Mouse (Mus musculus): ENCODE measurements around the gene Alyref. TPM values are rescaled to one million over a fixed set of nuclear protein-coding genes. Genes with fewer than 3 reads are reported as not detected.
A peak's percentile ranks its signal among the peaks of the same experiment; 100 is the strongest.

Gene Alyref
- polyA plus RNA-seq, 1 experiment from 2014 or later: 237 TPM

- WGBS: under 1% methylated on average over 99 of the region's 116 CpGs
Observed at GRCm38 (mm10) chr11:120632559-120633519, 34.7 kb upstream of the Alyref start.

GRCm38 (mm10) chr11:120631726-120632448 is 33.7 kb upstream of the Alyref start:
- no peak for DNase-seq (ENCODE audit: low spot score)
- no peak for ATAC-seq (ENCODE audit: low FRiP score)
- Histone ChIP-seq H3K27me3 (ENCODE audit: control insufficient read depth, insufficient read depth, low read length) (no peaks in the 10 kb centered on the region), H3K4me2 (replicated peaks) (peak overlapping the region; percentile 94), H3K4me1 (replicated peaks; ENCODE audit: control insufficient read depth, insufficient read depth, low read length) (peaks cover 33% of the 10 kb centered on the region), H3K36me3 (replicated peaks; ENCODE audit: control insufficient read depth, insufficient read depth) (peaks cover 21% of the 10 kb centered on the region), H3K9me3 (ENCODE audit: control insufficient read depth, low read length) (no peaks in the 10 kb centered on the region), H3K9ac (peak overlapping the region; percentile 90), H3K27ac (peak overlapping the region; percentile 89; the same call in 1 of the 2 replicates), H3K4me3 (replicated peaks; ENCODE audit: low read length) (peak overlapping the region; percentile 89)
- WGBS: 74% methylated on average over 4 of the region's 4 CpGs

More at GRCm38 (mm10) chr11:120632559-120633519, 34.7 kb upstream of the Alyref start:
- H3K9me3 ChIP-seq (ENCODE audit: control insufficient read depth, low read length): no peaks in the 10 kb centered on the region
- H3K4me3 ChIP-seq (replicated peaks; ENCODE audit: low read length): peak overlapping the region; percentile 89
- no peaks in the 10 kb centered on the region for H3K27me3 ChIP-seq (ENCODE audit: control insufficient read depth, insufficient read depth, low read length)
- H3K4me2 ChIP-seq (replicated peaks): peak overlapping the region; percentile 94
- H3K9ac ChIP-seq: peak overlapping the region; percentile 90
- H3K4me1 ChIP-seq (replicated peaks; ENCODE audit: control insufficient read depth, insufficient read depth, low read length): peaks cover 33% of the 10 kb centered on the region
- peaks cover 12% of the 10 kb centered on the region for H3K36me3 ChIP-seq (replicated peaks; ENCODE audit: control insufficient read depth, insufficient read depth)
- H3K27ac ChIP-seq: peak overlapping the region; percentile 89
- peak; percentile 48 for DNase-seq (ENCODE audit: low spot score)
- peak; percentile 81 for ATAC-seq (ENCODE audit: low FRiP score)

DNA sequence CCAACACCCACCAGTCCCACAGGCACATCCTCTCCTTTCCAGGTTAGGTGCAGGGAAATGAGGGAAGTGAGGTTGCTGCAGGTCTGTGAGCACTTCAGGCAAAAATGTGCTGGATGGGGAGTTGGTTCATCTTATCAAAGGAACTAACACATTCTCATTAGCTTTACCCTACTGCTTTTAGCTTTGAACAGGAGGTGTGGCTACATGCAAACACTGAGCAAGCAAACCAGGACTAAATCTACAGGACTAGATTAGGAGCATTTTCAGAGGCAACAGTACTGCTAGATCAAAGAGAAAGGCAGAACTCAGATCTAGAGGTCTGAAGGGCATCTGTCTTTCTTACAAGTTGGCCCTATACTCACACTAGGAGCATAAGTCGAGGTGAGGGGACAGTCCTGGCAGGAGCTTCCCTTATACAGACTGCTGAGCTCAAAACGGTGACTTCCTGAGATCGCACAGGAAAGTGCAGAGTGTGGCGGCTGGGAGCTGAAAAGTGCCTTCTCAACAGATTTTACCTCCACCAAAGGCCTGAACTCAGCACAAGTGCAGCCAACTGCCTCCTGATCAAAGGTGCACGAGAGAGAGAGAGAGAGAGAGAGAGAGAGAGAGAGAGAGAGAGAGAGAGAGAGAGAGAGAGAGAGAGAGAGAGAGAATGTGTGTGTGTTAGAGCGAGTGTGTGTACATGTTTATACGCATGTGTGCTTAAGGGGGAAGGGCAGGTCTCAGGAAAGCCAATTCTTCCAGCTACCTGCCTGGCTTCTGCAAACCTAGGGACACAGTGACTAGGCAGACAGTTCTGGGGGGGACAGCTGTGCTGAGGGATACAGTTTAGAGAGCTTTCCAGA is 32.9 kb upstream of the Alyref start:
- no peak for ATAC-seq (ENCODE audit: low FRiP score)
- Histone ChIP-seq H3K4me1 (replicated peaks; ENCODE audit: control insufficient read depth, insufficient read depth, low read length) (peaks cover 33% of the 10 kb centered on the region), H3K27ac (0 out of 2 replicates have a peak overlapping the region, but pooled peaks have one; percentile 32), H3K4me2 (replicated peaks) (peak overlapping the region; percentile 94; the same call in 1 of the 2 replicates), H3K9me3 (ENCODE audit: control insufficient read depth, low read length) (no peaks in the 10 kb centered on the region), H3K4me3 (replicated peaks; ENCODE audit: low read length) (peak overlapping the region; percentile 89; the same call in 1 of the 2 replicates), H3K36me3 (replicated peaks; ENCODE audit: control insufficient read depth, insufficient read depth) (peaks cover 27% of the 10 kb centered on the region), H3K9ac (peak overlapping the region; percentile 90), H3K27me3 (ENCODE audit: control insufficient read depth, insufficient read depth, low read length) (no peaks in the 10 kb centered on the region)
- 39% methylated on average over 7 of the region's 7 CpGs for WGBS
- DNase-seq (ENCODE audit: low spot score): no peak

DNA sequence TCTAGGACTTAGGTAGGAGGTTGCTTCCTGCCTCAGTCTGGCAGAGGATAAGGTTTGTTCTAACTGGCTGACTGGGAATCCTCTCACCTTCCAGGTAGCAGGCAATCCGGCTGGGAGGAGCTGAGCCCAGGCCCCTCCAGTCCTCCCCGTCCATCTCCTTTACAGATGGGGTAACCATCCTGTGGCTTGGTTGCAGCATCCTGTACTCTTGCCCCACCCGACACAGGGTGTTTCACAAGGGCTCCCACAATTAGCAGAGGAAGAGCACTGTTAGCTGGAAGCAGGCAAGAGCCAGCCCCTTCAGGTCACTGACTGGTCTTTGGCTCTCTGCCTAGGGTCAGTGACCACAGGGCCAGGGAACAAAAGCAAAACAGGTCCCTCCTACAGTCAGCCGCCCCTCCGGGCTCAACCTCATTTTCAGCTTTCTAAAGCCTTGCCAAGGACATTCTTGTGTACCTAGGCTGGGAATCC is 32.3 kb upstream of the Alyref start:
- no peak for DNase-seq (ENCODE audit: low spot score)
- 37% methylated on average over 5 of the region's 5 CpGs for WGBS
- Histone ChIP-seq H3K9ac (peak overlapping the region; percentile 36; the same call in 1 of the 2 replicates), H3K9me3 (ENCODE audit: control insufficient read depth, low read length) (no peaks in the 10 kb centered on the region), H3K4me1 (replicated peaks; ENCODE audit: control insufficient read depth, insufficient read depth, low read length) (peaks cover 35% of the 10 kb centered on the region), H3K4me3 (replicated peaks; ENCODE audit: low read length) (no peak overlapping the region), H3K4me2 (replicated peaks) (peak overlapping the region; percentile 35), H3K27me3 (ENCODE audit: control insufficient read depth, insufficient read depth, low read length) (no peaks in the 10 kb centered on the region), H3K36me3 (replicated peaks; ENCODE audit: control insufficient read depth, insufficient read depth) (peaks cover 27% of the 10 kb centered on the region), H3K27ac (peak overlapping the region; percentile 51)
- ATAC-seq (ENCODE audit: low FRiP score): no peak

- 36% methylated on average over 7 of the region's 7 CpGs for WGBS
- H3K4me1 ChIP-seq (replicated peaks; ENCODE audit: control insufficient read depth, insufficient read depth, low read length): peaks cover 40% of the 10 kb centered on the region
- H3K27ac ChIP-seq: peak overlapping the region; percentile 51
- no peak overlapping the region for H3K4me3 ChIP-seq (replicated peaks; ENCODE audit: low read length)
- DNase-seq (ENCODE audit: low spot score): no peak
- no peaks in the 10 kb centered on the region for H3K9me3 ChIP-seq (ENCODE audit: control insufficient read depth, low read length)
- peak overlapping the region; percentile 36; the same call in 1 of the 2 replicates for H3K9ac ChIP-seq
- H3K4me2 ChIP-seq (replicated peaks): peak overlapping the region; percentile 35; the same call in 1 of the 2 replicates
- ATAC-seq (ENCODE audit: low FRiP score): no peak
- no peaks in the 10 kb centered on the region for H3K27me3 ChIP-seq (ENCODE audit: control insufficient read depth, insufficient read depth, low read length)
- peaks cover 27% of the 10 kb centered on the region for H3K36me3 ChIP-seq (replicated peaks; ENCODE audit: control insufficient read depth, insufficient read depth)
Observed at GRCm38 (mm10) chr11:120629911-120630310, 31.7 kb upstream of the Alyref start.

- 75% methylated on average over 23 of the region's 23 CpGs for WGBS
- peaks cover 27% of the 10 kb centered on the region for H3K36me3 ChIP-seq (replicated peaks; ENCODE audit: control insufficient read depth, insufficient read depth)
- no peak overlapping the region for H3K4me3 ChIP-seq (replicated peaks; ENCODE audit: low read length)
- no peaks in the 10 kb centered on the region for H3K27me3 ChIP-seq (ENCODE audit: control insufficient read depth, insufficient read depth, low read length)
- no peak overlapping the region for H3K4me2 ChIP-seq (replicated peaks)
- H3K9ac ChIP-seq: no peak overlapping the region
- ATAC-seq (ENCODE audit: low FRiP score) (no peak), DNase-seq (ENCODE audit: low spot score) (no peak)
- H3K9me3 ChIP-seq (ENCODE audit: control insufficient read depth, low read length): no peaks in the 10 kb centered on the region
- peaks cover 41% of the 10 kb centered on the region for H3K4me1 ChIP-seq (replicated peaks; ENCODE audit: control insufficient read depth, insufficient read depth, low read length)
- no peak overlapping the region for H3K27ac ChIP-seq
Observed at GRCm38 (mm10) chr11:120629341-120629730, 31.2 kb upstream of the Alyref start.

DNA sequence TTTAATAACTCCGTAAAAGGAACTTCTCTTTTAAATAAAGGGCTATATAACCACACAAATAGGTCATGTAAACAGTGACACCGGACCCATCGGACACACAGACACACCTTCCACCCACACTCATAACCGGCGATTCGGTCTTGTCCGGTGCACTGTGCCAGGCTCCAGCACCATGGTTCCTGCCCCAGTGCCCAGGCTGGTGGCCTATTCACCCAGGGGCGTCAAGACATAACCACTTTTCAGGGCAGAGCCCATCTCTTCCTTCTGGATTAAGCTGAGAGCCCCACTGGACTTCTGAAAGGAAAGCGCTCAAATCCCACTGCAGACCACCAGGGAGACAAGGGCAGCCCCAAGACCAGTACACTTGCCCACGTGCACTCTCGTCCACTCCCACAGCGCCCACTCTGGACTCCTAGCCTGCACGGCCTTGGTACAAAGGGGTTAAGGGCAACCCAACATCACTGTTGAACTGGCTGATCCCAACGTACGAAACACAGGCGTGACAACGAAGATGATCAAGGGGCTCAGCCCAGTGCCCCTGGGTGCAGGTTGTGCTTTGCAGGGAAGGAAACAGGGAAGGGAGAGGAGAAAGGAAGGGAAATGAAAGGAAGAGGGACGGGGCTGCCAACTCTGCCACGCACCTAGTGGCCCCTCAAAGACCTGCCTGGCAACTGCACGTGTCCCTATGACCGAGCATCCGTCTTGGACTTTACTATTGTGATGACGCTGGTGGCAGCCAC is 30.6 kb upstream of the Alyref start:
- Histone ChIP-seq H3K9me3 (ENCODE audit: control insufficient read depth, low read length) (no peaks in the 10 kb centered on the region), H3K4me2 (replicated peaks) (no peak overlapping the region), H3K4me1 (replicated peaks; ENCODE audit: control insufficient read depth, insufficient read depth, low read length) (peaks cover 47% of the 10 kb centered on the region), H3K36me3 (replicated peaks; ENCODE audit: control insufficient read depth, insufficient read depth) (peaks cover 27% of the 10 kb centered on the region), H3K4me3 (replicated peaks; ENCODE audit: low read length) (no peak overlapping the region), H3K9ac (no peak overlapping the region), H3K27ac (no peak overlapping the region), H3K27me3 (ENCODE audit: control insufficient read depth, insufficient read depth, low read length) (no peaks in the 10 kb centered on the region)
- DNase-seq (ENCODE audit: low spot score) (no peak), ATAC-seq (ENCODE audit: low FRiP score) (no peak)
- WGBS: 93% methylated on average over 23 of the region's 23 CpGs

Data from hindbrain, embryonic 14.5 days (tissue).